Mouse (Mus musculus) spleen, adult 2 months (tissue): ENCODE results near the gene Mpzl1.

Experiments
- CTCF ChIP-seq: fragments of 200-500 bp; IDR thresholded peaks from 2 replicates; pipeline ENCODE4 v1.5.1; 2011; ENCODE audit warnings: mild to moderate bottlenecking, inconsistent platforms; ENCODE audit not compliant: insufficient read depth, insufficient read length, insufficient replicate concordance; ENCODE audit errors: extremely low read depth
- POLR2A ChIP-seq: fragments of 200-500 bp; IDR thresholded peaks from 2 replicates; pipeline ENCODE4 v1.6.1; 2011; ENCODE audit warnings: low read depth, low read length, inconsistent platforms

DNA sequence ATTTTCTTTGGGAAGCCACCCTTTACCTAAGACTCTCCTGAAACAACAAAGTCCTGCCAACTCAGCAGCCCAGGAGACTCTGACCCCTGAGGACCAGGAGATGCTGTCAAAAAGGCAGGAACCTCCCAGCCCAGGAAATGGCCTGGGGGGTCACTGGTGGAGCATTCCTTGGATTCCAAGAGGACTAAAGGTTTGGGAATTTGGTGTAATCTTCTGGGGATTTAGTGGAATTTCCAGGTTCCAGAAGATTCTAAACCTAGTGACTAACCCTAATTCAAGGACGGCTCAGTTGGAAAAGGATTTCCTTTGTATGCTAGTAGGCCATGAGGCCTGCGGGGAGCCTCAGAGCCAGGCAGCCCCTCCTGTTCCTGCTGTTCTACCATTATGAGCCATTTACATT, 18.2 kb upstream of the Mpzl1 start:
- TF ChIP-seq CTCF (no peak), POLR2A (no peak)
